Mouse (Mus musculus): Measurements from ENCODE around the gene Gm42906.

GRCm38 (mm10) chr5:151086425-151087202 lies 341.3 kb downstream of the Gm42906 start:
- no peak for TF ChIP-seq GATA1 (IDR thresholded peaks at IDR 0.05; ENCODE audit: low read length)
- no peak for TF ChIP-seq TAL1 (IDR thresholded peaks at IDR 0.05; ENCODE audit: low read length)
